Mouse (Mus musculus) embryonic stem cell, embryonic (primary cell): ENCODE data around the gene R3hcc1l.

ENCODE experiments used
- CTCF ChIA-PET, 4 experiments: fragments of 300-600 bp in 2 of 4; fragments of 350-600 bp in 2 of 4; sonication (Branson Sonifier 250); formaldehyde crosslinking; loops; one replicate each; lab custom pipeline; 2022; ENCODE audit warnings: inconsistent platforms in 2 of 4; lab: Charles Lee
- POLR2A ChIA-PET, 4 experiments: fragments of 300-600 bp in 2 of 4; fragments of 350-600 bp in 2 of 4; sonication (Branson Sonifier 250); formaldehyde crosslinking; loops; one replicate each; lab custom pipeline; 2022; ENCODE audit warnings: antibody characterized with exemption in 4 of 4, inconsistent platforms in 1 of 4; lab: Charles Lee

The R3hcc1l gene

DNA sequence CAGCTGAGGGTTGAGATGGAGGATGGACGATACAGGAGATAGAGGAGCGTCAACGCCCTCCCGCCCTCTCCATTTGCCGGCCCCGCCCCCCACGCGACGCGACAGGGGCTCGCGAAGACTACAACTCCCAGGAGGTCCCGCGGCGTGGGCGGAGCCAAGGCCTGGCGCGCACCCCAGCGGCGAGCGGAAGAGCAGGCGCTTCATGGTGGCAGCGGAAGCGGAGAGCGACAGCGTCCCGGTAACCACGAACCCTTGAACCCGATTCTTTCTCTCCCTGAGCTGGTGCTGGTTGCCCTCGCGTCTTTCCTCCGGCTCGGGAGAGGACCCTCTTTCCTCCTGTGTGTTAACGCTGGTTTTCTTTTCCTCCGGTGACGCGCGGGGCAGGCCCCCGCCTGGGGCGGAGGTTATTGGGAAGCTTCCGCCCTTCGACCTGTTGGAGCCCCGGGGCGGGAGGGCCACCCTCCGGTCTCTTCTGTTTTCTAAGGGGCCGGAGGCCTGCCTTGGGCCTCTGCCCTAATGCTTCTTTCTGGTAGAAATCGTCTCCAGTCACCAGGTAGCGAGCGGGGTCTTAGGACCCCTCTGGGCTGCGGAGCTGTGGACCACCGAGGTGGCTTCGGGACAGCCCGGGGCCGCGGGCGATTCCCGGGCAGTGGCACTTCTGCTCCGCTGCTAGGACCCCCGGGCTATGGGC lies at the start of gene R3hcc1l:
TSS of gene R3hcc1l (plus strand) at position 140 of the 691 bp plus-strand sequence.
- ChIA-PET CTCF (interaction anchor here in 3 of 4 experiments (0.6 to 1.7 kb wide), 11 partner anchors 9 to 421 kb away, joined by 3 to 6 read pairs (median 4); no protein-coding TSS in a partner anchor), POLR2A (interaction anchor here in 3 of 4 experiments (0.6 to 1.4 kb wide), 14 partner anchors 9 to 519 kb away, joined by 3 to 6 read pairs (median 3); partner anchors contain the start of gene Loxl4 (in 1 of the 3))

DNA sequence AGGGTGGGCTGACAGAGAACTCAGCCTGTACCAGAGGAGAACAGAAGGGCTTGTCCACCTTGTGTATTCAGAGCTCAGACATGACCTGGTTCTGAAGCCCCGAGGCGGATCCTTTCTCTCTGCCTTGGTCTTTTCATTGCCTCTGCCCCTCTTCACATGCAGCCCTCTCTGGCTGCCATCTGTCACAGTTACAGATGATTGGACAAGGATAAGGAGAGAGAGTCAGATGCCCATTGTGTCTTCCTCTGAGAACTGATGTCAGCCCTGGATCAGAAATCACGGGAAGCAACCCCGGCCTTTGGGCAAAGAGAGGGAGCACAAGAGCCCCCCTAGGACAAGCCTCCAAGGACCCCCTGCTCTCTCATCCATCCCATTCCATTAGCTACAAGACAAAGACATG lies 47.0 kb upstream of the R3hcc1l start:
- ChIA-PET CTCF (no interaction called here), POLR2A (no interaction called here)

DNA sequence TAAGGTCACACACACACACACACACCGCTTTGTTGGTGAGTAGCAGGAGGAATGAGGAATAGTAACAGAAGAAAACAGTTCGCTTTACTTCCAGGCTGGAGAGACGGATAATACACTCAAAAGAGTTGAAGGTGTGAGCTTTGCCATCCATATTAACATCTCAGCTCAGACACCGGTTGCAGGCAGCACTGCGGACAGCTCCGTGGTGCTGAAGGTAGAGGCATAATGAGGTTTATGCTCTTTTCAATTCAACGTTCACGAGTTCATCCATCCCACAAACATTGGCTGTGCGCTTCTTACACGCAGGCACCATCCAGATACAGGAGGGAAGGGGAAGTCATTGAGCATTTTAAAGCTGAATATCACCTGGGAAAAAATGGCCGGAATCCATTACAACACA lies 45.7 kb upstream of the R3hcc1l start:
- POLR2A ChIA-PET = interaction anchor here in 2 of 4 experiments (0.8 to 1.3 kb wide), 4 partner anchors 9 to 152 kb away, joined by 3 to 5 read pairs (median 4); no protein-coding TSS in a partner anchor
- CTCF ChIA-PET = interaction anchor here (0.6 to 1.4 kb wide), 6 partner anchors 29 to 1257 kb away, joined by 3 to 6 read pairs (median 5); no protein-coding TSS in a partner anchor

DNA sequence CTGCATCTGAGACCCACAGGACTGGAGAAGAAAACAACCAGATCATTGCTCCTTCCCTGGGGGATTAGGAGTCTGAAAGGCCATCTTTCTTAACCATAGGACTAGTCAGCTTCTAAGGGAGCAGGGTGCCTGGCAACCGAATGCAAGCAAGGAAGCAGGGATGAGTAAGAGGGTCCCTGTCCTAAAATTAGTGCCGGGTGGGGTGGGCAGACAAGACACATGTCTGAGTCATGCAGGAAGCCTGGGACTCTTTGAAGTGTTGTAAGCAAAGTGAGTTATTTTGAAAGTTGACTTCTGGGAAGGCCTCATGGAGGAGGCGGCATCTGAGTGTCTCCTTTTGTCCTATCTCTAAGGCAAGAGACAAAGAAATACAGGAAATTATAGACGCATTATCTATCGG lies 40.8 kb upstream of the R3hcc1l start:
- POLR2A ChIA-PET = no interaction called here
- CTCF ChIA-PET = no interaction called here

DNA sequence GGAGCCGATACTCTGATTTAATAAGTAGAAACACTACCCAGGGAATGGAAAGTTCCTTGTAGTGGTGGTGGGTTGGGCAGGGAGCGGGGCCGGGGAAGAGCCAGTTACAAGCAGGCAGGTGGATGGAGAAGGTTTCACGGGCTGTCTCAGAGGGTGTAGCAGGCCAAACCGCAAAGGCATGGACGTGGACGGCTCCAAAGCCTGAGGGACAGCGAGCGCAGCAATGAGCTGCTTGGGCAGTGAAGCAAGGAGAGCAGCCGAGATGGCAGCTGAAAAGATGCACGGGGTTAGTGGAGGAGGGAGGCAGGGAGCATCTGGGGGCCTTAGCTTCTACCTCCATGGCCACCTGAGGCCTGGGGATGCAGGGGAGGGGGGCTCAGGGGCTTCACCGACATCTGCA lies 40.3 kb upstream of the R3hcc1l start:
- ChIA-PET POLR2A (no interaction called here), CTCF (interaction anchor here in 1 of 4 experiments (0.5 kb wide), 1 partner anchor 138 kb away, joined by 5 read pairs; no protein-coding TSS in a partner anchor)

DNA sequence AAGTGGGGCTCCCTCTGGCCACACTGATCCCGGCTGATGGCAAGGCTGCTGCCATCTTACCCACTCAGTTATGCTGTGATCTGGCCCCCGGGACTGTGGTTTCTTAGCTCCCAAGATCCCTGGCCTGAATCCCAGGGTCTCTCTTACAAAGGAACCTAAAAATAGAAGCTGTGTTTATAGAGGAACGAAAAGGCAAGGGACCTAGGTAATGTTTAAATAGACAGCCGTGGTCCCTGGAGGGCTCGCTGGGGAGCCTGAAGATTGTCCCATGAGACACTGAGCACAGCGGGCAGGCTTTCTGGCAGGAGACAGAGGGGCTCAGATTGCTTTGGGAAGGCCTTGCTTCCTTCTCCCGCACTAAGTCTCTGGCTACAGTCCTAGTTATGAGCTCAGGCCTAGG lies 33.1 kb upstream of the R3hcc1l start:
- ChIA-PET CTCF (interaction anchor here in 1 of 4 experiments (1.5 kb wide), 1 partner anchor 38 kb away, joined by 3 read pairs; no protein-coding TSS in a partner anchor), POLR2A (interaction anchor here in 1 of 4 experiments (0.7 kb wide), 1 partner anchor 649 kb away, joined by 5 read pairs; no protein-coding TSS in a partner anchor)

DNA sequence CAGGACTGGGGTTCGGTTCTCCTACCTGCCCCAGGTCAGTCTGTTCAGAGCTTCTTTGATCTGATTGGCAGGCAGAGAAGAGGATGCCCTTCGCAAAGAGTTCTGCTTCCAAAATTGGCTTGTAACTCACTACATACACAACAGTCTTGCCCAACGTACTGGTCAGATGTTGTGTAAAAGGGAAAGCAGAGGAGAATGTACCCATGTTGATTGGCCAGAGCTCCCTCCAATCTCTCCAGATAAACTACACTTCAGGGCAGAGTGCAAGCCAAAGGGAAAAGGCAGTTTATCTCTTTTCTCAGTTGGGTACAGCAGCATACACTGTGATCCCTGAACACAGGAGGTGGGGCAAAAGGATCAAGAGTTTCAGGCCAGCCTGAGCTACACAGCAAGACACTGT lies 31.3 kb upstream of the R3hcc1l start:
- POLR2A ChIA-PET = interaction anchor here in 1 of 4 experiments (0.6 kb wide), 1 partner anchor 1328 kb away, joined by 3 read pairs; no protein-coding TSS in a partner anchor
- CTCF ChIA-PET = interaction anchor here in 1 of 4 experiments (0.6 to 1.0 kb wide), 2 partner anchors 44 to 147 kb away, joined by 3 to 7 read pairs; no protein-coding TSS in a partner anchor

DNA sequence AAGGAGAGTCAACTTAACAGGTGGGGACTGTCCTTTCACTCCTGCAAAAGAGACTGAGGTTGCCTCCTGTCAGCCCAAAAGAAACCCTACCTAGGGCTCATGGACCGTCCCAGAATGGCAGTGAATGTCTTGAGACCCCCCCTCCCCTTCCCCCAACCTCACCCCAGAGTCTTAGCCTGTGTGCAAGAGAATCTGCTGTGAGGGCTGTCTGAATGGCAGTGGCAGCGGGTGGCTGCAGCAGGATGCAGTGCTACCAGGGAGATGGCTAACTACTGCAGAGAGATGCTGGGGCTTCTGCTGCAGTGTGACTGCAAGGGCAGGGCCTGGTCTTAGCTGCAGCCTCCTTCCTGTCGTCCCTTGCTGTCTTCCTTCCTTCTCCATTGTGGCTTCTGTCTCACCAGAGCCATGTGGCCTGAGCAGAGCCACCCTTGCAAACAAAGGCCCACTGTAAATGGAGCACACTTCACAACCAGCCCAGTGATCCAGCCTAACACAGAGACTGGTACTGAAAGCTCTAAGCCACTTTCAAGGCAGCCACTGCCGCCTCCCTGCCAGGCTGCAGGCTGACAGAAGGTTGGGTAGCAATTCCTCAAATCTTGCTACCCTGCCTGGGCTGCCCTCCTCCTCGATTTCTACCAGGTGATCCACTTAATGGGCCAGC lies 25.2 kb upstream of the R3hcc1l start:
- POLR2A ChIA-PET = interaction anchor here in 2 of 4 experiments (0.6 to 0.8 kb wide), 3 partner anchors 10 to 111 kb away, joined by 3 read pairs; no protein-coding TSS in a partner anchor
- CTCF ChIA-PET = interaction anchor here in 1 of 4 experiments (1.8 kb wide), 1 partner anchor 49 kb away, joined by 4 read pairs; no protein-coding TSS in a partner anchor

DNA sequence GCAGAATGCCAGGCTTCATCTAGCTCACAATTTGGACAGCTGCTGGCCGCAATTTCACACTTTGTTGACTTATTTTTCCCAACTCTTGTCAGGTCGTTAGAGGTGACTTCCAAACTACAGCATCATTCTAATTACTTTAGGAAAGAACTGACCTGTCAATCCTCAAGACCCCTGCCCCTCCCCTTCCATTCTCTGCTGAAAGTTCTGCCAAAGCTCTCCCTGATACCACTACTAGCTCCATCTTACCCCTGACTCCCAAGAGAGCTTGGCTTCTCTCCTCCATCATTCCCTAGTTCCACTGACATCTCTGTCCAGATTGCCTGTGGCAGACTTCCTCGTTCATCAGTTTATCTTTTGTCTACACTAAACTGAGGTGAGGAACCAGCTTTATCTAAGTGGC lies 14.4 kb upstream of the R3hcc1l start:
- ChIA-PET CTCF (no interaction called here), POLR2A (no interaction called here)

DNA sequence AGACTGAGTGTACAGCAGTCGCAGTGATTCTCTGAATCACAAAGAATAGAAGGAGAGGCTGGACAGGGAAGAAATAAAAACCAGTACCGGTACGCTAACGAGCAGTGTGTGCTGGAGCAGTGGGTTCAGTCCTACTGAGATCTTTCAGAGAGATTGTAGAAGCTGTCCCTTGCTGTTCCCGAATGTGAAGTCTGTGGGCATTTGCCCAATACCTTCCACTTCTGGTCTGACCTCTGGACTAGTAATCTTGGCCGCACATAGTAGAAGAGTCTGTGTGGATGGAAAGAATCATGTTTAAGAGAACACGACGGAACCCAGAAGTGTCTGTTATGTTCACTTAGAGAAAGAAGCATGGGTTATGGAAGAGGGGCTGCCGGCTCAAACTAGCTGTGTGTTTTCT lies 8.9 kb upstream of the R3hcc1l start:
- CTCF ChIA-PET = interaction anchor here in 1 of 4 experiments (1.4 kb wide), 1 partner anchor 9 kb away, joined by 4 read pairs; the partner anchor contains the start of gene R3hcc1l

DNA sequence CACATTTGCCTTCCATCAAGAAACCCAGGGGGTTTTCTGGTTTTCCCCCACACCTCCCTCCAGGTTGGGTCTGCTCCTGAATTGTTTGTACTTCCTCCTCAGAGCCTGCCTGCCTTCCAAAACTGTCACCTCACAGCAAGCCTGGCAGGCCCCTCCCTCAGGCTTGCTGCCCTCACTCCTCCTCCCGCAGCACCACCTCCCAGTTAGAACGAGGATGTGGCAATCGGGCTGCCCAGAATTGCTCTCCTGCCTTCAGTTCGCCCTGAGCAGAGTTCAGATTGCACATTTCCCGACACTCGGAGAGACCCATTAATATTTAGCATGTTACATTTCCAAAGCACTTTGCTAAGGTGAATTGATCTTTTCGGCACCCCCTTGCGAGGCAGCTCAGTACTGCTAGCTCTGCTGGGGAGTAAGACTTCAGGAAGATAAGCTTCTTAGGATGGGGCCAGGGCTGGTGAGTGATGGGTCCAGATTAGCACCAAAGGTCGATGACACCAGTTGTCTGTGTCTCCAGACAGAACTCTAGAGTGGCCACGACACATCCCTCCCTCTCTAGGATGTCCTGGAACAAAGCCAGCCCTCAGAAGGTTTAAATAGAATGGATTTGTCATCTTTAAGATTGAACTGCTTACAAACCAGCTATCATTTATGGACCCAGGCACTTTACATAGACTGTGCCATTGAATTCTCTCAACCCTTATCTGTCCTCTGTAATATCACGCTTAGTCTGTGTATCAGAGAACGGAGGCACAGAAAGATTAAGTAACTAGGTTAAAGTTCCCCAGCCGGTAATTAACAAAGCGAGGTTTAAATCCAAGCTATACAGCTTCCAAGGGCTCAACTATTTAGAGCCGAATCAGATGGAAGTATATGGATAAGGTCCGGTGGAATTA lies 8.0 kb upstream of the R3hcc1l start:
- POLR2A ChIA-PET = interaction anchor here in 2 of 4 experiments (1.0 to 1.5 kb wide), 2 partner anchors 8 to 419 kb away, joined by 3 to 11 read pairs; no protein-coding TSS in a partner anchor
- CTCF ChIA-PET = interaction anchor here in 2 of 4 experiments (0.6 to 1.4 kb wide), 3 partner anchors 8 to 194 kb away, joined by 3 to 5 read pairs (median 4); partner anchors contain the start of gene R3hcc1l (in 1 of the 2)

More for the DNA sequence above, 8.9 kb upstream of the R3hcc1l start:
- POLR2A ChIA-PET = interaction anchor here in 1 of 4 experiments (1.5 kb wide), 1 partner anchor 9 kb away, joined by 3 read pairs; no protein-coding TSS in a partner anchor

DNA sequence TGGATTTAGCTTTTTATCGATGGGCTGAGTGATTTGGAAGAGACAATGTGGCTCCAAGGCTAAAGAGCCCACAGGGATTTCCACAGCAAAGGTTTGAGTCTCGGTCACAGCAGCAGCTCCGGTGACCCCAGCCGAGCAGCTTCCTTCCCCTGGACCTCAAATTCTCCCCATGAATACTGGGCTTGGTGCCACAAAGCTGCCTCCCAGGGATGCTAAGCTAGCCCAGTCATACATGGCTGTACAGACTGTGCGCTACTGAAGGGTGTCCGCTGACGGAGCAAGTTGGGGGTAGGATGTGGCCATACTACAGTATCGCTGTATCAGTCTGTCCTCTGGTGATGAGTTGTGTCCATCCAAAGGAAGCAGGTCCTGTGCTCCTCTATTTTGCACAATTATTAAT lies 2.9 kb upstream of the R3hcc1l start:
- POLR2A ChIA-PET = interaction anchor here in 3 of 4 experiments (0.6 to 1.3 kb wide), 4 partner anchors 106 to 237 kb away, joined by 3 to 5 read pairs (median 3); partner anchors contain the start of gene Pyroxd2 (in 1 of the 3)
- CTCF ChIA-PET = interaction anchor here in 1 of 4 experiments (1.1 to 2.1 kb wide), 2 partner anchors 71 to 200 kb away, joined by 4 to 7 read pairs; no protein-coding TSS in a partner anchor

DNA sequence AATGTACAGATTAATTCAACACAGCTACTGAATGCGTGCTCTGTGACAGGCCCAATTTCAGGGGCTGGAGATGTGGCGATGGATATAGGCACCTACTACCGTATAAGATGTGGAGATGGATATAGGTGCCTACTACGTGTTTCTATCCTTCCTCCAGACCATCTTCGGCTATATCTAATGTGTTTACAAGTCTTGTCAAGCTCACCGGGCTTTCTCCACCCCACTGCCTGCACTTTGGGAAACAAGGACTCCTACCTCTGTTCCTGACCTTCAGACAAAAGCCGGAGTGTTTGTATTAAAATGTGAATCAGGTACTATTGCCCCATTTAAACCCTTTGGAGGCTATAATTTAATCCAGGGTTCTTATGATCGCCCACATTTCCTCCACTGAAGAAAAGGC lies 2.4 kb upstream of the R3hcc1l start:
- POLR2A ChIA-PET = interaction anchor here in 2 of 4 experiments (1.1 to 1.3 kb wide), 3 partner anchors 106 to 237 kb away, joined by 3 to 5 read pairs (median 3); partner anchors contain the start of gene Pyroxd2 (in 1 of the 2)
- CTCF ChIA-PET = interaction anchor here in 1 of 4 experiments (1.1 to 2.1 kb wide), 2 partner anchors 71 to 200 kb away, joined by 4 to 7 read pairs; no protein-coding TSS in a partner anchor

DNA sequence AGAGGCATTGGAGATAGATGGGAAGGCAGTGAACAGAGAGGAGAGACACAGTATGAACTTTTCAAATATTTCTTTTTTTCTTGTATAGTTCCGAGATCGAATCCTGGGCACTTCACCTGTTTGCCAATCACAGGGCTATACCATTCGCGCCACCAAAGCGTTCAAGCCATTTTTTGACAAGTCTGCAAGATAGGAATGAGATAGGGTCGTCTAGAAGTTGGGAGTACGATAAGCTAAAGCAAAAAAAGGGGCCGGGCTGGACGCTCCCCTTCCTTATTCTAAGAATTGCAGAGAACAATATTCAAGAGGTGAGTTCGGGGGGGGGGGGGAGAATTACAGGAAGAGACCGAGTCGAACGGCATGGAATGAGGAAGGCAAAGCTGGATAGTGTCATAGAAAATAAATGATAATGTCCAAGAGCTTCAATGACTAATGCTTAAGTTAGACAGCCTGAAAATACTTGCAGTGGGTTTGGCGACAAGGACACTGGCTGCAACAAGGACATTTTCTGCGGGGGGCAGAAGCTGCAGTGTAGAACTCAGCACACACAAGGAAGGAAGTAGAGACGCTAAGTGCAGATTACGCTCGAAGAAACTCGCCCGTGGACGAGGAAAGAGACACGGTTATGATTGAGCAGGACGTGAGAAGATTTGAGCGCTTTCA lies 471 bp upstream of the R3hcc1l start:
- ChIA-PET CTCF (interaction anchor here in 3 of 4 experiments (0.5 to 1.7 kb wide), 13 partner anchors 8 to 421 kb away, joined by 3 to 5 read pairs (median 4); no protein-coding TSS in a partner anchor), POLR2A (interaction anchor here in 3 of 4 experiments (0.6 to 1.4 kb wide), 14 partner anchors 10 to 518 kb away, joined by 3 to 7 read pairs (median 4); partner anchors contain the start of gene Avpi1 (in 1 of the 3))

DNA sequence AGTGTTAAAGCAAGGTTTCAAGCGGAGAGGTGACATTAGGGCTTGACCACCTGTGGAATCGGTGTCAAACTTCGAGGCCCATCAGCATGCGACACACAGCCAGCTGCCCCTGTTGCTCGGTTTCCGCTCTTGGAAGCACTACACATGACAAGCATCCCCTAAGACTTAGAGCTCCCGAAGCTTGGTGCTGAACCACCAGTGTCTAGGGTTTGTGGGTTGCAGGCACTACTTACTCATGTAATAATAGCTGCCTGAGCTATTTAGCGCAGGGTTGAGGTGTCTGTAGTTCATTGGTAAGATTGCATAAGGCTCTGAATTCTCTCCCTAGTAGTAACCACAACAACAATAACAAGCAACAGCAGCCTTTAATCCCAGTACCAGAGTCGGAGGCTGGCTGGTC lies 1.2 kb downstream of the R3hcc1l start:
- ChIA-PET CTCF (interaction anchor here in 2 of 4 experiments (1.6 kb wide), 2 partner anchors 76 to 80 kb away, joined by 3 to 6 read pairs; no protein-coding TSS in a partner anchor), POLR2A (interaction anchor here in 2 of 4 experiments (0.5 to 1.3 kb wide), 3 partner anchors 20 to 209 kb away, joined by 3 read pairs; no protein-coding TSS in a partner anchor)

DNA sequence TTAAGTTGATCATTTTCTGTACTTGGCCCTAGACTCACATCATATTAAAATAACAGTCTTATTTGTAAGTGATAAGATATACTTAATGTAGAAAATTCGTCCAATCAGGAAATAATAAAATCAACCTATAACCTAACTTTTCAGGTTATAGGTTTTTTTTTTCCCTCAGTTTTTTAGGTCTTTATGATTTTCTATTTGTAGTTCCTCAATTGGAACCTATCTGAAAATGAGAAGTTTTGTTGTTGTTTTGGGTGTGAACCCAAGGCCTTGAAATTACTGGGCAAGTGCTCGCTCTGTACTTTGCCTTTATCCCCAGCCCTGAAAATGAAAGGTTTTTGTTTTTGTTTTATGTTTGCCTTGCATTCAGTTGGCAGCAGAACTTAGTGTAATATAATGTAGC lies 6.1 kb downstream of the R3hcc1l start:
- CTCF ChIA-PET = no interaction called here
- POLR2A ChIA-PET = no interaction called here
